Mouse (Mus musculus) hindbrain, embryonic 12.5 days (tissue): Measurements from ENCODE around the gene Igf2bp1. TPM values are rescaled to one million over a fixed set of nuclear protein-coding genes. Genes with fewer than 3 reads are reported as not detected.

ENCODE experiments used
- ATAC-seq: fragments of 200-750 bp; cut with Nextera tagmentation; 2 replicates; pipeline ENCODE4 v1.8.0; 2017; ENCODE audit warnings: moderate TSS enrichment; ENCODE audit not compliant: low FRiP score
- H3K27ac ChIP-seq: fragments of 300-500 bp; sonication (generic); 2 replicates; pipeline ENCODE4 v1.5.1; 2016; ENCODE audit warnings: mild to moderate bottlenecking
- H3K27me3 ChIP-seq: fragments of 300-500 bp; sonication (generic); 2 replicates; pipeline ENCODE4 v1.6.1; 2016; ENCODE audit warnings: mild to moderate bottlenecking
- H3K36me3 ChIP-seq: fragments of 300-500 bp; sonication (generic); 2 replicates; pipeline ENCODE4 v1.6.1; 2016; ENCODE audit warnings: mild to moderate bottlenecking
- H3K4me1 ChIP-seq: fragments of 300-500 bp; sonication (generic); 2 replicates; pipeline ENCODE4 v1.6.1; 2016
- H3K4me2 ChIP-seq: fragments of 300-500 bp; sonication (generic); replicated peaks from 2 replicates; pipeline ENCODE4 v1.6.1; 2016; ENCODE audit warnings: mild to moderate bottlenecking
- H3K4me3 ChIP-seq: fragments of 300-500 bp; sonication (generic); 2 replicates; pipeline ENCODE4 v1.5.1; 2016; ENCODE audit warnings: mild to moderate bottlenecking
- H3K9ac ChIP-seq: fragments of 300-500 bp; sonication (generic); 2 replicates; pipeline ENCODE4 v1.6.1; 2016; ENCODE audit warnings: mild to moderate bottlenecking, moderate library complexity
- H3K9me3 ChIP-seq: fragments of 300-500 bp; sonication (generic); replicated peaks from 2 replicates; pipeline ENCODE4 v1.6.1; 2016; ENCODE audit warnings: mild to moderate bottlenecking
- WGBS: fragments of 180-500 bp; shearing (Covaris S2); methylation state at CpG from one replicate; pipeline ENCODE4 v1.1.7; 2016; 5-methylcytosine and 5-hydroxymethylcytosine counted together
- polyA plus RNA-seq: library from polyadenylated mRNA; unstranded; fragments of >200 nt; fragmentation: Nextera tagmentation; extraction: Ambion mirVana; gene quantifications from 2 replicates; pipeline ENCODE4 v1.2.1, GENCODE M21; 2016

Gene Igf2bp1
- polyA plus RNA-seq, 1 experiment from 2014 or later, result 73.3 TPM

GRCm38 (mm10) chr11:96034116-96034515 lies 28.4 kb upstream of the Igf2bp1 start:
- peak overlapping the region; percentile 86 for H3K4me3 ChIP-seq
- 52% methylated on average over 8 of the region's 8 CpGs for WGBS
- peaks cover 6% of the 10 kb centered on the region; the same call in 1 of the 2 replicates for H3K27me3 ChIP-seq
- H3K27ac ChIP-seq, result no peak overlapping the region; the same call in 1 of the 2 replicates
- H3K4me2 ChIP-seq, result peak overlapping the region; percentile 97
- H3K9me3 ChIP-seq, result no peaks in the 10 kb centered on the region
- no peak overlapping the region; the same call in 1 of the 2 replicates for H3K9ac ChIP-seq
- no peak for ATAC-seq
- H3K36me3 ChIP-seq, result peaks cover 13% of the 10 kb centered on the region
- peaks cover 17% of the 10 kb centered on the region for H3K4me1 ChIP-seq

GRCm38 (mm10) chr11:96033264-96033663 lies 27.5 kb upstream of the Igf2bp1 start:
- Histone ChIP-seq H3K9ac (no peak overlapping the region), H3K27me3 (peaks cover 15% of the 10 kb centered on the region), H3K4me3 (no peak overlapping the region), H3K36me3 (peaks cover 6% of the 10 kb centered on the region; the same call in 1 of the 2 replicates), H3K4me1 (peaks cover 17% of the 10 kb centered on the region), H3K9me3 (no peaks in the 10 kb centered on the region), H3K4me2 (no peak overlapping the region), H3K27ac (no peak overlapping the region)
- no peak for ATAC-seq
- 97% methylated on average over 3 of the region's 3 CpGs for WGBS

GRCm38 (mm10) chr11:96031701-96032100 lies 26.0 kb upstream of the Igf2bp1 start:
- peaks cover 17% of the 10 kb centered on the region for H3K27me3 ChIP-seq
- no peak overlapping the region for H3K27ac ChIP-seq
- no peak overlapping the region for H3K4me3 ChIP-seq
- no peak overlapping the region for H3K4me2 ChIP-seq
- no peaks in the 10 kb centered on the region for H3K36me3 ChIP-seq
- H3K9me3 ChIP-seq, result no peaks in the 10 kb centered on the region
- ATAC-seq, result no peak
- H3K4me1 ChIP-seq, result peaks cover 16% of the 10 kb centered on the region
- H3K9ac ChIP-seq, result no peak overlapping the region
- 75% methylated on average over 2 of the region's 2 CpGs for WGBS

GRCm38 (mm10) chr11:96030571-96030970 lies 24.8 kb upstream of the Igf2bp1 start:
- Histone ChIP-seq H3K27ac (no peak overlapping the region), H3K4me1 (peaks cover 9% of the 10 kb centered on the region), H3K9me3 (no peaks in the 10 kb centered on the region), H3K9ac (no peak overlapping the region), H3K4me3 (no peak overlapping the region), H3K36me3 (no peaks in the 10 kb centered on the region), H3K27me3 (peaks cover 17% of the 10 kb centered on the region), H3K4me2 (no peak overlapping the region)
- no peak for ATAC-seq
- WGBS, result 90% methylated on average over 3 of the region's 3 CpGs

- Histone ChIP-seq H3K27me3 (peaks cover 21% of the 10 kb centered on the region), H3K4me2 (no peak overlapping the region), H3K36me3 (no peaks in the 10 kb centered on the region), H3K9me3 (no peaks in the 10 kb centered on the region), H3K9ac (no peak overlapping the region), H3K27ac (no peak overlapping the region), H3K4me1 (no peaks in the 10 kb centered on the region), H3K4me3 (no peak overlapping the region)
- WGBS, result 54% methylated on average over 5 of the region's 5 CpGs
- ATAC-seq, result no peak
Measured at GRCm38 (mm10) chr11:96028130-96028529, 22.4 kb upstream of the Igf2bp1 start.

- no peaks in the 10 kb centered on the region for H3K4me1 ChIP-seq
- 69% methylated on average over 4 of the region's 4 CpGs for WGBS
- H3K4me3 ChIP-seq, result no peak overlapping the region
- H3K36me3 ChIP-seq, result no peaks in the 10 kb centered on the region
- H3K9ac ChIP-seq, result no peak overlapping the region
- H3K27me3 ChIP-seq, result peaks cover 4% of the 10 kb centered on the region
- no peak overlapping the region for H3K27ac ChIP-seq
- no peak overlapping the region for H3K4me2 ChIP-seq
- no peaks in the 10 kb centered on the region for H3K9me3 ChIP-seq
- no peak for ATAC-seq
Measured at GRCm38 (mm10) chr11:96020622-96021021, 14.9 kb upstream of the Igf2bp1 start.

- H3K27me3 ChIP-seq, result no peaks in the 10 kb centered on the region; the same call in 1 of the 2 replicates
- no peaks in the 10 kb centered on the region for H3K9me3 ChIP-seq
- H3K4me2 ChIP-seq, result no peak overlapping the region
- WGBS, result 10% methylated on average over 9 of the region's 9 CpGs
- no peaks in the 10 kb centered on the region for H3K36me3 ChIP-seq
- no peak for ATAC-seq
- no peak overlapping the region for H3K9ac ChIP-seq
- no peak overlapping the region for H3K27ac ChIP-seq
- 0 out of 2 replicates have a peak, but pooled peaks cover under 1% of the 10 kb centered on the region for H3K4me1 ChIP-seq
- no peak overlapping the region for H3K4me3 ChIP-seq
Measured at GRCm38 (mm10) chr11:96017941-96018351, 12.2 kb upstream of the Igf2bp1 start.

- no peak overlapping the region for H3K4me2 ChIP-seq
- H3K27ac ChIP-seq, result no peak overlapping the region
- H3K27me3 ChIP-seq, result no peaks in the 10 kb centered on the region; the same call in 1 of the 2 replicates
- ATAC-seq, result no peak
- H3K4me1 ChIP-seq, result 0 out of 2 replicates have a peak, but pooled peaks cover 4% of the 10 kb centered on the region
- 48% methylated on average over 5 of the region's 5 CpGs for WGBS
- no peak overlapping the region for H3K4me3 ChIP-seq
- H3K9me3 ChIP-seq, result no peaks in the 10 kb centered on the region
- H3K9ac ChIP-seq, result no peak overlapping the region
- no peaks in the 10 kb centered on the region for H3K36me3 ChIP-seq
Measured at GRCm38 (mm10) chr11:96015421-96015820, 9.7 kb upstream of the Igf2bp1 start.

- H3K4me3 ChIP-seq, result no peak overlapping the region
- H3K4me1 ChIP-seq, result 0 out of 2 replicates have a peak, but pooled peaks cover 4% of the 10 kb centered on the region
- no peaks in the 10 kb centered on the region for H3K36me3 ChIP-seq
- no peaks in the 10 kb centered on the region; the same call in 1 of the 2 replicates for H3K27me3 ChIP-seq
- H3K9me3 ChIP-seq, result no peaks in the 10 kb centered on the region
- WGBS, result 1% methylated on average over 5 of the region's 8 CpGs
- H3K27ac ChIP-seq, result no peak overlapping the region
- H3K9ac ChIP-seq, result no peak overlapping the region
- no peak for ATAC-seq
- peak overlapping the region; percentile 39 for H3K4me2 ChIP-seq
Measured at GRCm38 (mm10) chr11:96011982-96012381, 6.2 kb upstream of the Igf2bp1 start.

GRCm38 (mm10) chr11:96008827-96009226 lies 3.1 kb upstream of the Igf2bp1 start:
- H3K4me1 ChIP-seq, result 0 out of 2 replicates have a peak, but pooled peaks cover 4% of the 10 kb centered on the region
- H3K9me3 ChIP-seq, result no peaks in the 10 kb centered on the region
- H3K4me2 ChIP-seq, result no peak overlapping the region
- 0% methylated on average over 1 of the region's 1 CpGs for WGBS
- no peak overlapping the region for H3K9ac ChIP-seq
- H3K27me3 ChIP-seq, result no peaks in the 10 kb centered on the region
- no peak for ATAC-seq
- H3K4me3 ChIP-seq, result no peak overlapping the region
- no peaks in the 10 kb centered on the region for H3K36me3 ChIP-seq
- H3K27ac ChIP-seq, result no peak overlapping the region

GRCm38 (mm10) chr11:96007516-96008235 lies 1.9 kb upstream of the Igf2bp1 start:
- Histone ChIP-seq H3K27ac (peak overlapping the region; percentile 98), H3K4me3 (peak overlapping the region; percentile 92), H3K4me2 (peak overlapping the region; percentile 73), H3K27me3 (no peaks in the 10 kb centered on the region), H3K4me1 (peaks cover 9% of the 10 kb centered on the region), H3K36me3 (no peaks in the 10 kb centered on the region), H3K9me3 (no peaks in the 10 kb centered on the region), H3K9ac (peak overlapping the region; percentile 94)
- under 1% methylated on average over 32 of the region's 33 CpGs for WGBS
- no peak; the same call in 1 of the 2 replicates for ATAC-seq

GRCm38 (mm10) chr11:96006852-96007515 lies 1.2 kb upstream of the Igf2bp1 start:
- H3K4me2 ChIP-seq, result peak overlapping the region; percentile 73
- H3K4me3 ChIP-seq, result peak overlapping the region; percentile 92
- no peaks in the 10 kb centered on the region for H3K27me3 ChIP-seq
- WGBS, result under 1% methylated on average over 64 of the region's 67 CpGs
- H3K9ac ChIP-seq, result peak overlapping the region; percentile 94
- peak; percentile 85 for ATAC-seq
- no peaks in the 10 kb centered on the region for H3K36me3 ChIP-seq
- peak overlapping the region; percentile 98 for H3K27ac ChIP-seq
- no peaks in the 10 kb centered on the region for H3K9me3 ChIP-seq
- H3K4me1 ChIP-seq, result peaks cover 16% of the 10 kb centered on the region
